Mouse (Mus musculus) embryonic facial prominence, embryonic 15.5 days (tissue): Measurements from ENCODE around the gene 1110004F10Rik. TPM values are rescaled to one million over a fixed set of nuclear protein-coding genes. Genes with fewer than 3 reads are reported as not detected.

Experiments
- ATAC-seq: fragments of 200-750 bp; cut with Nextera tagmentation; 2 replicates; pipeline ENCODE4 v1.8.0; 2017; ENCODE audit warnings: low read depth, moderate TSS enrichment; ENCODE audit not compliant: insufficient number of reproducible peaks, low FRiP score, low TSS enrichment
- H3K27ac ChIP-seq: fragments of 300-500 bp; sonication (generic); replicated peaks from 2 replicates; pipeline ENCODE4 v1.5.1; 2015; ENCODE audit warnings: mild to moderate bottlenecking, inconsistent platforms
- H3K27me3 ChIP-seq: fragments of 300-500 bp; sonication (generic); 2 replicates; pipeline ENCODE4 v1.6.1; 2015; ENCODE audit warnings: inconsistent platforms
- H3K36me3 ChIP-seq: fragments of 300-500 bp; sonication (generic); 2 replicates; pipeline ENCODE4 v1.6.1; 2015; ENCODE audit warnings: mild to moderate bottlenecking, inconsistent platforms
- H3K4me1 ChIP-seq: fragments of 300-500 bp; sonication (generic); 2 replicates; pipeline ENCODE4 v1.6.1; 2015; ENCODE audit warnings: inconsistent platforms
- H3K4me2 ChIP-seq: fragments of 300-500 bp; sonication (generic); replicated peaks from 2 replicates; pipeline ENCODE4 v1.6.1; 2015; ENCODE audit warnings: mild to moderate bottlenecking, inconsistent platforms
- H3K4me3 ChIP-seq: fragments of 300-500 bp; sonication (generic); replicated peaks from 2 replicates; pipeline ENCODE4 v1.5.1; 2015; ENCODE audit warnings: mild to moderate bottlenecking, inconsistent platforms
- H3K9ac ChIP-seq: fragments of 300-500 bp; sonication (generic); 2 replicates; pipeline ENCODE4 v1.6.1; 2015; ENCODE audit warnings: inconsistent platforms
- H3K9me3 ChIP-seq: fragments of 300-500 bp; sonication (generic); replicated peaks from 2 replicates; pipeline ENCODE4 v1.6.1; 2016; ENCODE audit warnings: inconsistent platforms
- WGBS: fragments of 180-500 bp; shearing (Covaris S2); methylation state at CpG from one replicate; pipeline ENCODE4 v1.1.7; 2015; 5-methylcytosine and 5-hydroxymethylcytosine counted together
- polyA plus RNA-seq: library from polyadenylated mRNA; unstranded; fragments of >200 nt; fragmentation: Nextera tagmentation; extraction: Ambion mirVana; gene quantifications from 2 replicates; pipeline ENCODE4 v1.2.1, GENCODE M21; 2015

1110004F10Rik gene
- polyA plus RNA-seq, 1 experiment from 2014 or later = 252 TPM

DNA sequence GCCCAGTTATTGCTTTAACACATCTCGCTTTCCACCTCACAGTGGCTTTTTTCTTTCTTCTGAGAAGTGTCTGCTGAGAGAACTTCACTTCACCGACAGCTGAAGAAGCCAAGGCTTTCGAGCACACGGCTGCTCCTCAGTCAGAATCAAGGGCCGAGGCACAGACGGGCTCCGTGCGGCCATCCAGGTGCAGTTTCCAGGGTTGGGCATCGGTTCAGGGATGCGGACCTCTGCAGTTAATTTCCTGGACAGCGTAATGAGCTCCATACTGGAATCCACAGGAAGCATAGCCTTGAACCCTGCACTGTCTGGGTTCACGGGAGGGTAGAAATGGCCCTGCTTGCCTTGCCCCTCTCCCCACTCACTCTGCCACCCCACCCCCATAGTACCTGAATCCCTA lies 84.9 kb downstream of the 1110004F10Rik start:
- H3K36me3 ChIP-seq = peaks cover 4% of the 10 kb centered on the region; the same call in 1 of the 2 replicates
- H3K27me3 ChIP-seq = no peaks in the 10 kb centered on the region
- H3K27ac ChIP-seq = peak overlapping the region; percentile 60; the same call in 1 of the 2 replicates
- no peak for ATAC-seq
- H3K9ac ChIP-seq = no peak overlapping the region
- H3K4me1 ChIP-seq = peaks cover 20% of the 10 kb centered on the region
- WGBS = 58% methylated on average over 12 of the region's 12 CpGs
- H3K4me2 ChIP-seq = no peak overlapping the region
- H3K9me3 ChIP-seq = no peaks in the 10 kb centered on the region
- no peak overlapping the region for H3K4me3 ChIP-seq

DNA sequence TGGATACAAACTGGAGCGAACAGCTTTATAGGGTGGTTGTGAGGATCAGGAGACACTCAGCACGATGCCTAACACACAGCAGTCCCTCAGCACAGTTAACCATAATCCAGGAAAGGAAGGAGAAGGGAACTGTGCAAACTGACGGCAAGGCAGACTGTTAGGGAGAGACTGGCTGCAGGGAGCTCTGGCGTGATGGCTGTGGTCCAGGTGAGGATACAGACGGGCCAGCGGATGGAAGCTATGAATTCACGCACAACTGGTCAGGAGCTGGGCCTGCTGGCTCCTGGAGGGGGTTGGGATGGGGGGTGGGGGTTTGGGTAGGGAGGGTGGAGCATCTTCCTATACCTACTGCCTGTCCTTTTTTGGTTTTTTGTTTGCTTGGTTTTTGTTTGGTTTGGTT lies 86.5 kb downstream of the 1110004F10Rik start:
- Histone ChIP-seq H3K36me3 (peaks cover 4% of the 10 kb centered on the region; the same call in 1 of the 2 replicates), H3K27me3 (no peaks in the 10 kb centered on the region), H3K9ac (no peak overlapping the region), H3K9me3 (no peaks in the 10 kb centered on the region), H3K4me2 (no peak overlapping the region), H3K4me1 (peaks cover 20% of the 10 kb centered on the region), H3K27ac (no peak overlapping the region), H3K4me3 (no peak overlapping the region)
- 68% methylated on average over 7 of the region's 7 CpGs for WGBS
- ATAC-seq = no peak

DNA sequence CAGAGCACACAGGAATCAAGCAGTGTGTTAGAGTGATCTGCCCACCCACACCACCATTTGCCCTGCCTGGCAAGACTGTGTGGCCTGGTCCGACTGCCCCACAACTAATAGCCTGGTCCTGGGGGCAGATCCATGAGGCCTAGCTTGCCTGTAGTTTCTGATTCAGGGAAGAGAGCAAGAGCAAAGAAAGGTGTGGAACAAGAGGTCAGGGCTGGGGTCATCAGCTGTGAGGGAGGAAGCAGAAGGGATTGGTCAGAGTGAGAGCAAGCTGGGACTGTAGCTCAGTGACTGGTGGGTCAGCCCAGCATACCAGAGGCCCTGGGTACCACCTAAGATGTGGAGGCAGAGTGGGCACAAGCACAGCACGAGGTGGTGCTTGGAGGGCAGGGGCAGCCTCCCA lies 87.9 kb downstream of the 1110004F10Rik start:
- no peak for ATAC-seq
- no peaks in the 10 kb centered on the region for H3K9me3 ChIP-seq
- no peak overlapping the region for H3K4me3 ChIP-seq
- H3K9ac ChIP-seq = no peak overlapping the region
- H3K4me2 ChIP-seq = no peak overlapping the region
- peaks cover 22% of the 10 kb centered on the region for H3K4me1 ChIP-seq
- H3K27me3 ChIP-seq = no peaks in the 10 kb centered on the region
- no peak overlapping the region for H3K27ac ChIP-seq
- 73% methylated on average over 2 of the region's 2 CpGs for WGBS
- H3K36me3 ChIP-seq = peaks cover 4% of the 10 kb centered on the region; the same call in 1 of the 2 replicates

GRCm38 (mm10) chr7:116128286-116128685 lies 89.1 kb downstream of the 1110004F10Rik start:
- no peak overlapping the region for H3K4me2 ChIP-seq
- no peak overlapping the region for H3K9ac ChIP-seq
- no peaks in the 10 kb centered on the region for H3K9me3 ChIP-seq
- no peak for ATAC-seq
- H3K36me3 ChIP-seq = peaks cover 4% of the 10 kb centered on the region; the same call in 1 of the 2 replicates
- WGBS = 89% methylated on average over 8 of the region's 8 CpGs
- H3K27ac ChIP-seq = no peak overlapping the region
- H3K4me1 ChIP-seq = peaks cover 12% of the 10 kb centered on the region
- H3K27me3 ChIP-seq = no peaks in the 10 kb centered on the region
- no peak overlapping the region for H3K4me3 ChIP-seq

GRCm38 (mm10) chr7:116129374-116129773 lies 90.2 kb downstream of the 1110004F10Rik start:
- Histone ChIP-seq H3K36me3 (peaks cover 4% of the 10 kb centered on the region; the same call in 1 of the 2 replicates), H3K4me3 (no peak overlapping the region), H3K27me3 (no peaks in the 10 kb centered on the region), H3K9me3 (no peaks in the 10 kb centered on the region), H3K9ac (no peak overlapping the region), H3K4me1 (peaks cover 5% of the 10 kb centered on the region; the same call in 1 of the 2 replicates), H3K27ac (no peak overlapping the region), H3K4me2 (no peak overlapping the region)
- ATAC-seq = no peak
- WGBS = 72% methylated on average over 10 of the region's 10 CpGs

GRCm38 (mm10) chr7:116131390-116131789 lies 92.2 kb downstream of the 1110004F10Rik start:
- WGBS = 16% methylated on average over 4 of the region's 4 CpGs
- H3K9me3 ChIP-seq = no peaks in the 10 kb centered on the region
- ATAC-seq = no peak
- no peak overlapping the region for H3K4me3 ChIP-seq
- H3K36me3 ChIP-seq = peaks cover 4% of the 10 kb centered on the region; the same call in 1 of the 2 replicates
- H3K27ac ChIP-seq = no peak overlapping the region
- H3K4me2 ChIP-seq = no peak overlapping the region
- peaks cover 5% of the 10 kb centered on the region; the same call in 1 of the 2 replicates for H3K4me1 ChIP-seq
- H3K9ac ChIP-seq = no peak overlapping the region
- no peaks in the 10 kb centered on the region for H3K27me3 ChIP-seq

DNA sequence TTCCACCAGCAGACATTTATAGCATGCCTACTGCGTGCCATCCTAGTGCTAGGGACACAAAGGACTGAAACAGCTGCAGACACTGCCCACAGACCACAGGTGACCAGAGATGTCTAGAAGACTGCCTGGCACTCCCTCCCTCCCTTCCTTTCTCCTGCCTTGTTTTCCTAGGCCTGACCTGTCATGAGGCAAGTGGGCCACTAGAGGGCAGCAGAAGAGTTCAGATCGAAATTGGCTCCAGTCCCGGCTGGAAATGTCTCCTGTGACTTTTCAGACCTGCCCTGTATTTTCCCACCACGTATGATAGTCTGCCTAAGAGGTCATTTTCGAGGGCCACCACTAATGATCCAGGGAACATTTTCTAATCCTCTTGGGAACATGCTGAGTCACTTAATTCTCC lies 92.9 kb downstream of the 1110004F10Rik start:
- WGBS = 3% methylated on average over 5 of the region's 5 CpGs
- ATAC-seq = no peak

GRCm38 (mm10) chr7:116134413-116135292 lies 95.5 kb downstream of the 1110004F10Rik start:
- no peak overlapping the region for H3K27ac ChIP-seq
- H3K9ac ChIP-seq = no peak overlapping the region
- H3K4me2 ChIP-seq = no peak overlapping the region
- H3K9me3 ChIP-seq = no peaks in the 10 kb centered on the region
- no peaks in the 10 kb centered on the region for H3K36me3 ChIP-seq
- no peak overlapping the region for H3K4me3 ChIP-seq
- no peaks in the 10 kb centered on the region for H3K27me3 ChIP-seq
- ATAC-seq = no peak
- peaks cover 5% of the 10 kb centered on the region; the same call in 1 of the 2 replicates for H3K4me1 ChIP-seq
- WGBS = 75% methylated on average over 31 of the region's 31 CpGs

More for the DNA sequence above, 92.9 kb downstream of the 1110004F10Rik start:
- Histone ChIP-seq H3K9me3 (no peaks in the 10 kb centered on the region), H3K27ac (no peak overlapping the region), H3K4me1 (peaks cover 5% of the 10 kb centered on the region; the same call in 1 of the 2 replicates), H3K27me3 (no peaks in the 10 kb centered on the region), H3K4me3 (no peak overlapping the region), H3K9ac (no peak overlapping the region), H3K36me3 (peaks cover 4% of the 10 kb centered on the region; the same call in 1 of the 2 replicates), H3K4me2 (no peak overlapping the region)

- WGBS = 80% methylated on average over 12 of the region's 12 CpGs
Observed at GRCm38 (mm10) chr7:116137149-116137548, 98.0 kb downstream of the 1110004F10Rik start.

DNA sequence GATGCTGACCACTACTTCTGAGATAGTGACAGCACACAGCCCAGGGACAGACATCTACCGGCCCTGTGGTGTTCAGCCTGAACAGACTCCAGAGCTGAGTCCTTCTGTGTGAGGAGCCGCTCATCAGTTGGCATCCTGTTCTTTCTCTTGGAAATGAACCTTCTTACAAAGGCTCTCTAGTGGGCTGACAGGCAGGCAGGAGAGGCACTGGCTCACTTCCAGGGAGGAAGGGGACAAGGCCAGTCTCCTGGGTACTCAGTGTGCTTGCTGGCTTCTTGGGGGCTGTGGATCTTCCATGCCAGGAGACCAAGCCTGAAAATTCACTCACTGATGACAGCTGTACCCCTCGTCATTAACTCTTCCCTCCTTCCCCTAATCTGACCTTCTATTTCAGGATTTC lies 98.5 kb downstream of the 1110004F10Rik start:
- Histone ChIP-seq H3K27ac (no peak overlapping the region), H3K4me3 (no peak overlapping the region), H3K4me2 (no peak overlapping the region), H3K4me1 (no peaks in the 10 kb centered on the region; the same call in 1 of the 2 replicates), H3K9me3 (no peaks in the 10 kb centered on the region), H3K27me3 (no peaks in the 10 kb centered on the region), H3K9ac (no peak overlapping the region), H3K36me3 (0 out of 2 replicates have a peak, but pooled peaks cover 3% of the 10 kb centered on the region)
- WGBS = 77% methylated on average over 3 of the region's 3 CpGs
- ATAC-seq = no peak; the same call in 1 of the 2 replicates

More at GRCm38 (mm10) chr7:116137149-116137548, 98.0 kb downstream of the 1110004F10Rik start:
- Histone ChIP-seq H3K9ac (no peak overlapping the region), H3K27me3 (no peaks in the 10 kb centered on the region), H3K36me3 (0 out of 2 replicates have a peak, but pooled peaks cover 3% of the 10 kb centered on the region), H3K4me3 (no peak overlapping the region), H3K4me1 (no peaks in the 10 kb centered on the region; the same call in 1 of the 2 replicates), H3K27ac (no peak overlapping the region), H3K4me2 (no peak overlapping the region), H3K9me3 (no peaks in the 10 kb centered on the region)
- ATAC-seq = no peak

DNA sequence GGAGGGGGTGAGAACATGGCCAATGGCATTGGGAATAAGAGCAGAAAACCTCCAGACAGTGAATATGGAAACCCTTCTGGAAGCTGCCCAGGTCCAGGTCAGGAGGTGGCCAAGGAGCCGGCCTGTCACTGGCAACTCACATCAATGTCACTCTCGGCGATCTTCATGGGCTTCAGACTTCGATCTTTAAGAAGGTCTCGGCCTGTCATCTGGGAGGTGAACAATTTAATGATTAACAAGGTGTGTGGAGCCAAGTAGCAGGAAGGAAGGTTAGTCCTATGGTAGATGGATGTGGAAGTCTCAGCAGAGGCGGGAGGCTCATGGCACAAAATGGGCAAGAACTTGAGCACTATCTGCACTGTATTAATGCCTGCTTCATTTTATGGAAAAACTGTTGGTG lies 105.8 kb downstream of the 1110004F10Rik start:
- no peak for ATAC-seq
- no peaks in the 10 kb centered on the region for H3K9me3 ChIP-seq
- H3K4me2 ChIP-seq = no peak overlapping the region
- H3K27me3 ChIP-seq = no peaks in the 10 kb centered on the region
- 0 out of 2 replicates have a peak, but pooled peaks cover under 1% of the 10 kb centered on the region for H3K36me3 ChIP-seq
- no peak overlapping the region for H3K27ac ChIP-seq
- WGBS = 94% methylated on average over 6 of the region's 6 CpGs
- H3K9ac ChIP-seq = no peak overlapping the region
- H3K4me3 ChIP-seq = no peak overlapping the region
- no peaks in the 10 kb centered on the region; the same call in 1 of the 2 replicates for H3K4me1 ChIP-seq
